Mouse (Mus musculus) midbrain, embryonic 13.5 days (tissue): ENCODE data around the gene Rap1gap. TPM values are rescaled to one million over a fixed set of nuclear protein-coding genes. Genes with fewer than 3 reads are reported as not detected.
A peak's percentile ranks its signal among the peaks of the same experiment; 100 is the strongest.

Experiments used
- ATAC-seq: fragments of 200-750 bp; cut with Nextera tagmentation; 2 replicates; pipeline ENCODE4 v1.8.0; 2017; ENCODE audit warnings: mild to moderate bottlenecking, moderate TSS enrichment, moderate library complexity
- H3K27ac ChIP-seq: fragments of 300-500 bp; sonication (generic); 2 replicates; pipeline ENCODE4 v1.5.1; 2015; ENCODE audit warnings: inconsistent platforms, mild to moderate bottlenecking, moderate library complexity
- H3K27me3 ChIP-seq: fragments of 300-500 bp; sonication (generic); 2 replicates; pipeline ENCODE4 v1.6.1; 2015; ENCODE audit warnings: mild to moderate bottlenecking, inconsistent platforms
- H3K36me3 ChIP-seq: fragments of 300-500 bp; sonication (generic); 2 replicates; pipeline ENCODE4 v1.6.1; 2015; ENCODE audit warnings: mild to moderate bottlenecking, inconsistent platforms
- H3K4me1 ChIP-seq: fragments of 300-500 bp; sonication (generic); replicated peaks from 2 replicates; pipeline ENCODE4 v1.6.1; 2015; ENCODE audit warnings: inconsistent platforms
- H3K4me2 ChIP-seq: fragments of 300-500 bp; sonication (generic); replicated peaks from 2 replicates; pipeline ENCODE4 v1.6.1; 2015; ENCODE audit warnings: moderate library complexity, mild to moderate bottlenecking, inconsistent platforms
- H3K4me3 ChIP-seq: fragments of 300-500 bp; sonication (generic); replicated peaks from 2 replicates; pipeline ENCODE4 v1.5.1; 2015; ENCODE audit warnings: mild to moderate bottlenecking, inconsistent platforms
- H3K9ac ChIP-seq: fragments of 300-500 bp; sonication (generic); replicated peaks from 2 replicates; pipeline ENCODE4 v1.6.1; 2015; ENCODE audit warnings: mild to moderate bottlenecking, inconsistent platforms
- H3K9me3 ChIP-seq: fragments of 300-500 bp; sonication (generic); 2 replicates; pipeline ENCODE4 v1.6.1; 2016; ENCODE audit warnings: mild to moderate bottlenecking, inconsistent platforms
- WGBS: fragments of 180-500 bp; shearing (Covaris S2); methylation state at CpG from one replicate; pipeline ENCODE4 v1.1.7; 2015; 5-methylcytosine and 5-hydroxymethylcytosine counted together
- polyA plus RNA-seq: library from polyadenylated mRNA; unstranded; fragments of >200 nt; fragmentation: Nextera tagmentation; extraction: Ambion mirVana; gene quantifications from 2 replicates; pipeline ENCODE4 v1.2.1, GENCODE M21; 2015

Gene Rap1gap
- 28.5 and 30.4 TPM in 2 replicates for polyA plus RNA-seq

DNA sequence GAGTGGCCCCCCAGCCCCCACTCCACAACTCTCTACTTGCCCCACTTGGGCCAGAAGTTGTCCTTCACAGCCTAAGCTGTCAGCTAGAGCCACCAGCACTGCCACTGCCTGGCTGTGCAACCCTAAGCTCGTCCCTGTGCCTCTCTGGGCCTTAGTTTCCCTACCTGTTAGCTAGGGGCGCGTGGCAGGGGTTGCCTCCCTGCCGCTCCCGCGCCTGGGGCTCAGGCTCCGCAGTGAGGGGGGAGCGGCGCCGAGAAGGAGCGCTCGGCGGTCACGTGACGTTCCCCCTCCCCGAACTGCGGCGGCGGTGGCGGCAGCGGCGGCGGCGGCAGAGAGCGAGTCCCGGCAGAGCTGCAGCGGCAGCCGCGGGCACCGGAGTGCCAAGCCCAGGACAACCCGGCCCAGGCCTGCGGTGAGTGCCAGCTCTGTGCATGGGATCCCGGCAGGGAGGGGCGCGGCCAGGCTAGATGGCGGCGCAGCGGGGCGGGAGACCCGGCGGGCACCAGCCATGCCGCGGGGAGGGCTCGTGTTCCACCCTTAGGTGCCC is at the start of gene Rap1gap:
Rap1gap (plus strand) TSS at position 294 of the 547 bp plus-strand sequence.
- Histone ChIP-seq H3K9ac (peak within 1 kb of the TSS; percentile 84), H3K27ac (no peak within 1 kb of the TSS), H3K36me3 (no peaks in the 10 kb centered on the region), H3K9me3 (no peaks in the 10 kb centered on the region), H3K4me2 (peak within 1 kb of the TSS; percentile 87), H3K4me3 (peak within 1 kb of the TSS; percentile 64), H3K27me3 (peaks cover 28% of the 10 kb centered on the region; the same call in 1 of the 2 replicates), H3K4me1 (peaks cover 55% of the 10 kb centered on the region)
- under 1% methylated on average over 33 of the region's 44 CpGs for WGBS
- peak; percentile 74 for ATAC-seq

GRCm38 (mm10) chr4:137622847-137623246 is 41.7 kb upstream of the Rap1gap start:
- WGBS: 96% methylated on average over 8 of the region's 8 CpGs

GRCm38 (mm10) chr4:137627476-137628235 is 36.9 kb upstream of the Rap1gap start:
- H3K9ac ChIP-seq: no peak overlapping the region
- no peak overlapping the region for H3K4me2 ChIP-seq
- H3K4me3 ChIP-seq: no peak overlapping the region
- no peaks in the 10 kb centered on the region for H3K9me3 ChIP-seq
- H3K27ac ChIP-seq: no peak overlapping the region
- peaks cover 83% of the 10 kb centered on the region for H3K36me3 ChIP-seq
- no peak for ATAC-seq
- no peaks in the 10 kb centered on the region for H3K27me3 ChIP-seq
- no peaks in the 10 kb centered on the region for H3K4me1 ChIP-seq
- WGBS: 41% methylated on average over 8 of the region's 8 CpGs

More at GRCm38 (mm10) chr4:137622847-137623246, 41.7 kb upstream of the Rap1gap start:
- Histone ChIP-seq H3K36me3 (peaks cover 77% of the 10 kb centered on the region), H3K4me3 (no peak overlapping the region), H3K9me3 (no peaks in the 10 kb centered on the region), H3K4me2 (no peak overlapping the region), H3K27me3 (no peaks in the 10 kb centered on the region), H3K4me1 (no peaks in the 10 kb centered on the region), H3K9ac (no peak overlapping the region), H3K27ac (no peak overlapping the region)
- no peak for ATAC-seq

- H3K9ac ChIP-seq: no peak overlapping the region
- no peaks in the 10 kb centered on the region for H3K27me3 ChIP-seq
- 79% methylated on average over 6 of the region's 6 CpGs for WGBS
Measured at GRCm38 (mm10) chr4:137628400-137628799, 36.1 kb upstream of the Rap1gap start.

GRCm38 (mm10) chr4:137629354-137629753 is 35.2 kb upstream of the Rap1gap start:
- peaks cover 81% of the 10 kb centered on the region for H3K36me3 ChIP-seq
- H3K9me3 ChIP-seq: no peaks in the 10 kb centered on the region
- H3K4me2 ChIP-seq: no peak overlapping the region
- H3K27ac ChIP-seq: no peak overlapping the region
- no peaks in the 10 kb centered on the region for H3K4me1 ChIP-seq
- H3K9ac ChIP-seq: no peak overlapping the region
- 88% methylated on average over 7 of the region's 7 CpGs for WGBS
- ATAC-seq: no peak
- H3K27me3 ChIP-seq: no peaks in the 10 kb centered on the region
- H3K4me3 ChIP-seq: no peak overlapping the region

More at GRCm38 (mm10) chr4:137628400-137628799, 36.1 kb upstream of the Rap1gap start:
- no peak overlapping the region for H3K4me3 ChIP-seq
- peaks cover 83% of the 10 kb centered on the region for H3K36me3 ChIP-seq
- no peaks in the 10 kb centered on the region for H3K4me1 ChIP-seq
- ATAC-seq: no peak
- no peaks in the 10 kb centered on the region for H3K9me3 ChIP-seq
- no peak overlapping the region for H3K27ac ChIP-seq
- no peak overlapping the region for H3K4me2 ChIP-seq

- Histone ChIP-seq H3K27me3 (no peaks in the 10 kb centered on the region), H3K36me3 (peaks cover 81% of the 10 kb centered on the region), H3K27ac (no peak overlapping the region), H3K9me3 (no peaks in the 10 kb centered on the region), H3K4me3 (no peak overlapping the region), H3K4me2 (no peak overlapping the region), H3K9ac (no peak overlapping the region), H3K4me1 (no peaks in the 10 kb centered on the region)
- whole genome bisulfite sequencing: 90% methylated on average over 2 of the region's 2 CpGs
- ATAC-seq: no peak
Measured at GRCm38 (mm10) chr4:137630153-137630552, 34.4 kb upstream of the Rap1gap start.

GRCm38 (mm10) chr4:137631596-137631995 is 32.9 kb upstream of the Rap1gap start:
- Histone ChIP-seq H3K27ac (no peak overlapping the region), H3K36me3 (peaks cover 89% of the 10 kb centered on the region), H3K4me2 (no peak overlapping the region), H3K4me3 (no peak overlapping the region), H3K9me3 (no peaks in the 10 kb centered on the region), H3K9ac (no peak overlapping the region), H3K4me1 (no peaks in the 10 kb centered on the region), H3K27me3 (no peaks in the 10 kb centered on the region)
- no peak for ATAC-seq
- 76% methylated on average over 3 of the region's 3 CpGs for WGBS

GRCm38 (mm10) chr4:137633394-137633793 is 31.1 kb upstream of the Rap1gap start:
- Histone ChIP-seq H3K9me3 (no peaks in the 10 kb centered on the region), H3K4me3 (no peak overlapping the region), H3K9ac (no peak overlapping the region), H3K4me2 (no peak overlapping the region), H3K4me1 (no peaks in the 10 kb centered on the region), H3K27me3 (no peaks in the 10 kb centered on the region), H3K27ac (no peak overlapping the region), H3K36me3 (peaks cover 96% of the 10 kb centered on the region)
- 92% methylated on average over 4 of the region's 4 CpGs for WGBS
- no peak for ATAC-seq

DNA sequence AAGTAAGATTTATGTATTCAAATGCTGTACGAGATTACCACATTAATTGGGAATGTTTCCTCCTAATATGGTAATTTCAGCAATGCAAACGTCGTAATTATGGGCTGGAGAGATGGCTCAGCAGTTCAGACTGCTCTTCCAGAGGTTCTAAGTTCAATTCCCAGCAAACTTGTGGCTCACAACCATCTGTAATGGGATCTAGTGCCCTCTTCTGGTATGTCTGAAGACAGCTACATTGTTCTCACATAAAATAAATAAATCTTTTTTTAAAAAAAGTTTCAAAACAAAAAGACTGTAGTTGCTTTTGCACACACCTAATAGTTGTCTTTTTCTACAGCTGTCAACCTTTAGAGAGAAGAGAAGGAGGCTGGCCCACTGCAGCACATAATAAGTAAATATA is 27.9 kb upstream of the Rap1gap start:
- H3K27me3 ChIP-seq: no peaks in the 10 kb centered on the region
- H3K4me1 ChIP-seq: no peaks in the 10 kb centered on the region
- no peaks in the 10 kb centered on the region for H3K9me3 ChIP-seq
- ATAC-seq: no peak
- no peak overlapping the region for H3K4me3 ChIP-seq
- 94% methylated on average over 3 of the region's 3 CpGs for WGBS
- peaks cover 96% of the 10 kb centered on the region for H3K36me3 ChIP-seq
- no peak overlapping the region for H3K4me2 ChIP-seq
- no peak overlapping the region for H3K9ac ChIP-seq
- H3K27ac ChIP-seq: no peak overlapping the region

DNA sequence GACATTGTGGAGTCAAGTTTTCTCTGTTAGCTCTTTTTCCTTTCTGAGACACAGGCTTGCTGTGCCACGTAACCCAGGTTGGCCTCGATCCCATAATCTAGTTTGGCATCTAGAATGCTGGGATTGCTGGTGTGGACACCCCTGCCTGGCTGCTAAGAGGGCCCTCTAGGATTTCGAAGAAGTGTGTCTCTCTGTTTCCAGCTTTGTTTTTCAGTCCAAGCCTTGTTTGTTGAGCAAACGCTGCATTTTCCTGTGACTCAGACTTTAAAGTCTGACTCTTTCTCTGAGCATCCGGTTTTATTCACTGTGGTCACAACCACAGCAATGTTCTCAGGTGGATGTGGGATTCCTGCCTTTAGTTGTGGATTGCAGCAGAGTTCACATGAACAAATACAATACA is 23.0 kb upstream of the Rap1gap start:
- Histone ChIP-seq H3K4me2 (no peak overlapping the region), H3K4me3 (no peak overlapping the region), H3K36me3 (peaks cover 82% of the 10 kb centered on the region), H3K9me3 (no peaks in the 10 kb centered on the region), H3K9ac (no peak overlapping the region), H3K27ac (no peak overlapping the region), H3K4me1 (no peaks in the 10 kb centered on the region), H3K27me3 (no peaks in the 10 kb centered on the region)
- ATAC-seq: no peak
- WGBS: 77% methylated on average over 5 of the region's 5 CpGs

GRCm38 (mm10) chr4:137642101-137642500 is 22.4 kb upstream of the Rap1gap start:
- Histone ChIP-seq H3K9me3 (no peaks in the 10 kb centered on the region), H3K36me3 (peaks cover 81% of the 10 kb centered on the region), H3K4me1 (no peaks in the 10 kb centered on the region), H3K4me2 (no peak overlapping the region), H3K9ac (no peak overlapping the region), H3K4me3 (no peak overlapping the region), H3K27ac (no peak overlapping the region), H3K27me3 (no peaks in the 10 kb centered on the region)
- WGBS: 27% methylated on average over 2 of the region's 2 CpGs
- ATAC-seq: no peak

GRCm38 (mm10) chr4:137643459-137643858 is 21.1 kb upstream of the Rap1gap start:
- H3K27me3 ChIP-seq: no peaks in the 10 kb centered on the region
- H3K36me3 ChIP-seq: peaks cover 80% of the 10 kb centered on the region
- H3K27ac ChIP-seq: no peak overlapping the region
- ATAC-seq: no peak
- no peaks in the 10 kb centered on the region for H3K9me3 ChIP-seq
- WGBS: 80% methylated on average over 2 of the region's 2 CpGs
- H3K9ac ChIP-seq: no peak overlapping the region
- no peak overlapping the region for H3K4me3 ChIP-seq
- H3K4me1 ChIP-seq: no peaks in the 10 kb centered on the region
- no peak overlapping the region for H3K4me2 ChIP-seq
